Mouse (Mus musculus) hindbrain, embryonic 13.5 days (tissue): ENCODE measurements at regions not wholly inside any gene's neighbourhood (a gene's known extent, or its start where the extent isn't known, plus 50 kb on each side); places are given as distances from the start of the nearest gene placed in this dataset.

Experiments
- ATAC-seq: fragments of 200-750 bp; cut with Nextera tagmentation; 2 replicates; pipeline ENCODE4 v1.8.0; 2017; ENCODE audit warnings: moderate TSS enrichment; ENCODE audit not compliant: low FRiP score
- H3K27ac ChIP-seq: fragments of 300-500 bp; sonication (generic); 2 replicates; pipeline ENCODE4 v1.5.1; 2015; ENCODE audit warnings: inconsistent platforms, mild to moderate bottlenecking, moderate library complexity
- H3K27me3 ChIP-seq: fragments of 300-500 bp; sonication (generic); 2 replicates; pipeline ENCODE4 v1.6.1; 2015; ENCODE audit warnings: mild to moderate bottlenecking, inconsistent platforms
- H3K36me3 ChIP-seq: fragments of 300-500 bp; sonication (generic); 2 replicates; pipeline ENCODE4 v1.6.1; 2015; ENCODE audit warnings: mild to moderate bottlenecking, inconsistent platforms
- H3K4me1 ChIP-seq: fragments of 300-500 bp; sonication (generic); replicated peaks from 2 replicates; pipeline ENCODE4 v1.6.1; 2015; ENCODE audit warnings: inconsistent platforms
- H3K4me2 ChIP-seq: fragments of 300-500 bp; sonication (generic); 2 replicates; pipeline ENCODE4 v1.6.1; 2015; ENCODE audit warnings: inconsistent platforms, mild to moderate bottlenecking, moderate library complexity
- H3K4me3 ChIP-seq: fragments of 300-500 bp; sonication (generic); 2 replicates; pipeline ENCODE4 v1.5.1; 2015; ENCODE audit warnings: mild to moderate bottlenecking, inconsistent platforms
- H3K9ac ChIP-seq: fragments of 300-500 bp; sonication (generic); 2 replicates; pipeline ENCODE4 v1.6.1; 2015; ENCODE audit warnings: mild to moderate bottlenecking, inconsistent platforms
- H3K9me3 ChIP-seq: fragments of 300-500 bp; sonication (generic); 2 replicates; pipeline ENCODE4 v1.6.1; 2016; ENCODE audit warnings: inconsistent platforms
- WGBS: fragments of 180-500 bp; shearing (Covaris S2); methylation state at CpG from one replicate; pipeline ENCODE4 v1.1.7; 2015; 5-methylcytosine and 5-hydroxymethylcytosine counted together

GRCm38 (mm10) chr9:43440959-43441510 lies 130.4 kb downstream of the Trim29 start:
- Histone ChIP-seq H3K4me1 (peaks cover 8% of the 10 kb centered on the region; the same call in 1 of the 2 replicates), H3K36me3 (no peaks in the 10 kb centered on the region), H3K9ac (no peak overlapping the region), H3K9me3 (no peaks in the 10 kb centered on the region), H3K27me3 (peaks cover 12% of the 10 kb centered on the region; the same call in 1 of the 2 replicates), H3K4me2 (no peak overlapping the region), H3K27ac (no peak overlapping the region), H3K4me3 (no peak overlapping the region)
- ATAC-seq, result no peak
- WGBS, result 42% methylated on average over 5 of the region's 5 CpGs

GRCm38 (mm10) chr9:43445491-43445890 lies 134.8 kb downstream of the Trim29 start:
- Histone ChIP-seq H3K9me3 (no peaks in the 10 kb centered on the region), H3K4me3 (no peak overlapping the region), H3K27ac (no peak overlapping the region), H3K4me2 (no peak overlapping the region), H3K27me3 (0 out of 2 replicates have a peak, but pooled peaks cover 2% of the 10 kb centered on the region), H3K9ac (no peak overlapping the region), H3K4me1 (peaks cover 12% of the 10 kb centered on the region; the same call in 1 of the 2 replicates), H3K36me3 (no peaks in the 10 kb centered on the region)
- WGBS, result 100% methylated on average over 1 of the region's 1 CpGs
- no peak for ATAC-seq

GRCm38 (mm10) chr9:43447372-43447771 lies 136.7 kb downstream of the Trim29 start:
- Histone ChIP-seq H3K27ac (no peak overlapping the region), H3K27me3 (0 out of 2 replicates have a peak, but pooled peaks cover 10% of the 10 kb centered on the region), H3K4me2 (no peak overlapping the region), H3K4me3 (no peak overlapping the region), H3K9ac (no peak overlapping the region), H3K36me3 (no peaks in the 10 kb centered on the region), H3K9me3 (no peaks in the 10 kb centered on the region), H3K4me1 (peaks cover 12% of the 10 kb centered on the region; the same call in 1 of the 2 replicates)
- ATAC-seq, result no peak
- 76% methylated on average over 7 of the region's 7 CpGs for WGBS

- ATAC-seq, result no peak
- Histone ChIP-seq H3K4me2 (no peak overlapping the region), H3K4me3 (no peak overlapping the region), H3K9me3 (no peaks in the 10 kb centered on the region), H3K9ac (no peak overlapping the region), H3K4me1 (peaks cover 20% of the 10 kb centered on the region), H3K36me3 (no peaks in the 10 kb centered on the region), H3K27me3 (peaks cover 22% of the 10 kb centered on the region; the same call in 1 of the 2 replicates), H3K27ac (no peak overlapping the region)
- WGBS, result 79% methylated on average over 5 of the region's 5 CpGs
These were observed 138.3 kb downstream of the Trim29 start for GRCm38 (mm10) chr9:43448981-43449380.

GRCm38 (mm10) chr9:43453953-43454582 lies 143.4 kb downstream of the Trim29 start:
- Histone ChIP-seq H3K27ac (no peak overlapping the region), H3K4me1 (peaks cover 20% of the 10 kb centered on the region), H3K4me2 (peak overlapping the region; percentile 37), H3K4me3 (no peak overlapping the region), H3K36me3 (no peaks in the 10 kb centered on the region), H3K9ac (no peak overlapping the region), H3K9me3 (no peaks in the 10 kb centered on the region), H3K27me3 (peaks cover 43% of the 10 kb centered on the region)
- WGBS, result 2% methylated on average over 14 of the region's 14 CpGs
- no peak for ATAC-seq

GRCm38 (mm10) chr9:43457736-43458135 lies 147.1 kb downstream of the Trim29 start:
- ATAC-seq, result no peak
- 95% methylated on average over 2 of the region's 2 CpGs for WGBS

GRCm38 (mm10) chr9:43461131-43461530 lies 150.5 kb downstream of the Trim29 start:
- Histone ChIP-seq H3K9me3 (no peaks in the 10 kb centered on the region), H3K4me1 (peaks cover 18% of the 10 kb centered on the region), H3K27ac (no peak overlapping the region), H3K4me2 (no peak overlapping the region), H3K4me3 (no peak overlapping the region), H3K9ac (no peak overlapping the region), H3K36me3 (no peaks in the 10 kb centered on the region), H3K27me3 (peaks cover 5% of the 10 kb centered on the region; the same call in 1 of the 2 replicates)
- ATAC-seq, result no peak
- 61% methylated on average over 2 of the region's 2 CpGs for WGBS

More at GRCm38 (mm10) chr9:43457736-43458135, 147.1 kb downstream of the Trim29 start:
- peaks cover 30% of the 10 kb centered on the region for H3K27me3 ChIP-seq
- no peak overlapping the region for H3K27ac ChIP-seq
- H3K9ac ChIP-seq, result no peak overlapping the region
- no peaks in the 10 kb centered on the region for H3K9me3 ChIP-seq
- no peak overlapping the region for H3K4me3 ChIP-seq
- peaks cover 25% of the 10 kb centered on the region for H3K4me1 ChIP-seq
- no peaks in the 10 kb centered on the region for H3K36me3 ChIP-seq
- H3K4me2 ChIP-seq, result no peak overlapping the region

GRCm38 (mm10) chr9:43463445-43464090 lies 152.9 kb downstream of the Trim29 start:
- H3K4me2 ChIP-seq, result no peak overlapping the region
- WGBS, result 90% methylated on average over 13 of the region's 13 CpGs
- ATAC-seq, result no peak

GRCm38 (mm10) chr9:43465129-43465528 lies 154.5 kb downstream of the Trim29 start:
- Histone ChIP-seq H3K9ac (no peak overlapping the region), H3K4me1 (peaks cover 24% of the 10 kb centered on the region), H3K9me3 (no peaks in the 10 kb centered on the region), H3K27me3 (0 out of 2 replicates have a peak, but pooled peaks cover 9% of the 10 kb centered on the region), H3K4me3 (no peak overlapping the region), H3K36me3 (no peaks in the 10 kb centered on the region), H3K4me2 (no peak overlapping the region), H3K27ac (no peak overlapping the region)
- 50% methylated on average over 2 of the region's 2 CpGs for WGBS
- ATAC-seq, result no peak

More at GRCm38 (mm10) chr9:43463445-43464090, 152.9 kb downstream of the Trim29 start:
- H3K36me3 ChIP-seq, result no peaks in the 10 kb centered on the region
- H3K27me3 ChIP-seq, result 0 out of 2 replicates have a peak, but pooled peaks cover 4% of the 10 kb centered on the region
- no peak overlapping the region for H3K9ac ChIP-seq
- no peaks in the 10 kb centered on the region for H3K9me3 ChIP-seq
- H3K4me1 ChIP-seq, result peaks cover 24% of the 10 kb centered on the region
- H3K4me3 ChIP-seq, result no peak overlapping the region
- H3K27ac ChIP-seq, result no peak overlapping the region

GRCm38 (mm10) chr9:43465731-43466330 lies 155.2 kb downstream of the Trim29 start:
- Histone ChIP-seq H3K9me3 (no peaks in the 10 kb centered on the region), H3K27me3 (peaks cover 13% of the 10 kb centered on the region; the same call in 1 of the 2 replicates), H3K4me1 (peaks cover 24% of the 10 kb centered on the region), H3K27ac (no peak overlapping the region), H3K9ac (no peak overlapping the region), H3K4me2 (no peak overlapping the region), H3K4me3 (no peak overlapping the region), H3K36me3 (no peaks in the 10 kb centered on the region)
- WGBS, result 72% methylated on average over 8 of the region's 8 CpGs
- ATAC-seq, result no peak

GRCm38 (mm10) chr9:43466883-43467282 lies 156.2 kb downstream of the Trim29 start:
- Histone ChIP-seq H3K4me3 (no peak overlapping the region), H3K4me2 (no peak overlapping the region), H3K9ac (no peak overlapping the region), H3K27ac (no peak overlapping the region), H3K4me1 (peaks cover 25% of the 10 kb centered on the region), H3K36me3 (no peaks in the 10 kb centered on the region), H3K9me3 (no peaks in the 10 kb centered on the region), H3K27me3 (peaks cover 13% of the 10 kb centered on the region; the same call in 1 of the 2 replicates)
- 55% methylated on average over 3 of the region's 3 CpGs for WGBS
- no peak for ATAC-seq

- no peak overlapping the region for H3K4me3 ChIP-seq
- H3K4me2 ChIP-seq, result no peak overlapping the region
- no peak overlapping the region for H3K9ac ChIP-seq
- 87% methylated on average over 10 of the region's 10 CpGs for WGBS
- peaks cover 13% of the 10 kb centered on the region; the same call in 1 of the 2 replicates for H3K27me3 ChIP-seq
- H3K27ac ChIP-seq, result no peak overlapping the region
- peaks cover 32% of the 10 kb centered on the region for H3K4me1 ChIP-seq
- no peaks in the 10 kb centered on the region for H3K36me3 ChIP-seq
- H3K9me3 ChIP-seq, result no peaks in the 10 kb centered on the region
- no peak for ATAC-seq
These were observed 158.6 kb downstream of the Trim29 start for GRCm38 (mm10) chr9:43469215-43469614.
